ENCODE assay signal across 9 mouse cellular contexts in the genomic region with DNA sequence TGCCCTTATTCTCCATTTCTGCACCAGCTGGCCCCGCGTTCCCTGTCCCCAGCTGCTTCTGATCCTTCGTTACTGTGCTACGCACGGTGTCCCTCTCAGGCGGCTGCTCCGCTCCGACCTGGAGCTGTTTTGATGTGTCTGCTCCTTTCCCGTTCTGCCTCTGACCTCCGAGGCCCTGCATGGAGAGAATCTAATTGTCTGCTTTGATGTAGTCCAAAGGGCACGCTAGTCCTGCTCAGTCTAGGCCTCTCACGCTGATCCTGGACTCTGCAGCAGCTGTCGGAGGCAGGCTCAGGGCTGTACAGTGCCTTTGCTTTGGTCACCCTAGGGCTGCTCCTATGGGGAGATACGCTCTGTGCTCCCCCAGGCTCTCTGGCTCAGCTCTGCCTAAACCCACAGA. TPM values are rescaled to one million over a fixed set of nuclear protein-coding genes. Genes with fewer than 3 reads are reported as not detected.
A peak's percentile ranks its signal among the peaks of the same experiment; 100 is the strongest.
DNase-seq lines count a peak whose midpoint lies in the region; ATAC-seq and TF ChIP-seq lines count a peak whose summit lies in the region.
"Had no signal": no experiment of that assay in that cellular context is flagged by ENCODE, and none has a peak within 500 bp of the region (broad histone marks: within the 10 kb centered on the region; RNA-seq: fewer than 3 reads in every experiment).

No protein-coding gene starts in this region.

- ATAC-seq in heart, embryonic 12.5 days (ENCODE audit: insufficient number of reproducible peaks, low FRiP score), result no peak; the same call in 1 of the 2 replicates
- peak; percentile 82 for ATAC-seq in hindbrain, embryonic 12.5 days (ENCODE audit: low FRiP score)
- ATAC-seq in neural tube, embryonic 14.5 days (ENCODE audit: low read depth), result peak; percentile 45; the same call in 1 of the 2 replicates

- TF ChIP-seq CTCF in left cerebral cortex, adult 2 months (IDR thresholded peaks at IDR 0.05), result no peak

- no peak for DNase-seq in heart, postnatal 25 days (ENCODE audit: low spot score)
- peak; percentile 29 to 60 for DNase-seq in kidney, postnatal 4 days
- DNase-seq in left cerebral cortex, adult 2 months (ENCODE audit: extremely low spot score in 1 of 2, low spot score in 2 of 2), result no peak
- no peak for DNase-seq in adrenal gland, postnatal 36 days
- DNase-seq in gastrocnemius, adult 18-20 months (ENCODE audit: low spot score), result no peak
- DNase-seq: adrenal gland, adult 8-10 months had no signal

- H3K4me2 ChIP-seq in heart, embryonic 12.5 days, result no peak overlapping the region
- H3K4me2 ChIP-seq in hindbrain, embryonic 12.5 days (replicated peaks), result no peak overlapping the region
- H3K4me2 ChIP-seq in neural tube, embryonic 14.5 days (ENCODE audit: low read depth, low read length), result no peak overlapping the region

- no peak overlapping the region for H3K4me3 ChIP-seq in heart, embryonic 12.5 days
- H3K4me3 ChIP-seq in hindbrain, embryonic 12.5 days, result no peak overlapping the region
- no peak overlapping the region for H3K4me3 ChIP-seq in neural tube, embryonic 14.5 days (ENCODE audit: low read depth, low read length)
- H3K4me3 ChIP-seq in left cerebral cortex, adult 2 months, result no peak overlapping the region

- H3K9ac ChIP-seq in heart, embryonic 12.5 days, result peak overlapping the region; percentile 39
- H3K9ac ChIP-seq in hindbrain, embryonic 12.5 days, result 0 out of 2 replicates have a peak overlapping the region, but pooled peaks have one; percentile 13
- no peak overlapping the region for H3K9ac ChIP-seq in neural tube, embryonic 14.5 days (replicated peaks; ENCODE audit: low read depth, low read length)

- no peaks in the 10 kb centered on the region for H3K9me3 ChIP-seq in heart, embryonic 12.5 days (replicated peaks)
- no peaks in the 10 kb centered on the region for H3K9me3 ChIP-seq in hindbrain, embryonic 12.5 days (replicated peaks)
- H3K9me3 ChIP-seq in neural tube, embryonic 14.5 days (ENCODE audit: control insufficient read depth, low read length), result no peaks in the 10 kb centered on the region

- intact Hi-C loops in heart, postnatal 25 days (cut with DNase I), result no loop called here
- intact Hi-C loops in left cerebral cortex, adult 2 months (cut with DNase I), result no loop called here

- no peaks in the 10 kb centered on the region for H3K27me3 ChIP-seq in heart, embryonic 12.5 days (replicated peaks)
- H3K27me3 ChIP-seq in hindbrain, embryonic 12.5 days, result no peaks in the 10 kb centered on the region
- no peaks in the 10 kb centered on the region for H3K27me3 ChIP-seq in neural tube, embryonic 14.5 days (ENCODE audit: control insufficient read depth, insufficient read depth, low read length)

- peak overlapping the region; percentile 33 for H3K27ac ChIP-seq in heart, embryonic 12.5 days (ENCODE audit: poor library complexity, severe bottlenecking)
- H3K27ac ChIP-seq in hindbrain, embryonic 12.5 days, result peak overlapping the region; percentile 12; the same call in 1 of the 2 replicates
- no peak overlapping the region for H3K27ac ChIP-seq in neural tube, embryonic 14.5 days (ENCODE audit: low read depth, low read length)
- no peak overlapping the region; the same call in 1 of the 2 replicates for H3K27ac ChIP-seq in left cerebral cortex, adult 2 months

- peaks cover 24% of the 10 kb centered on the region; the same call in 1 of the 2 replicates for H3K36me3 ChIP-seq in heart, embryonic 12.5 days
- H3K36me3 ChIP-seq in hindbrain, embryonic 12.5 days, result peaks cover 10% of the 10 kb centered on the region; the same call in 1 of the 2 replicates
- 0 out of 2 replicates have a peak, but pooled peaks cover 5% of the 10 kb centered on the region for H3K36me3 ChIP-seq in neural tube, embryonic 14.5 days (ENCODE audit: control insufficient read depth, insufficient read depth, low read length)

- peaks cover 44% of the 10 kb centered on the region for H3K4me1 ChIP-seq in heart, embryonic 12.5 days (replicated peaks)
- peaks cover 11% of the 10 kb centered on the region for H3K4me1 ChIP-seq in hindbrain, embryonic 12.5 days
- no peaks in the 10 kb centered on the region for H3K4me1 ChIP-seq in neural tube, embryonic 14.5 days (ENCODE audit: control insufficient read depth, insufficient read depth, low read length)

- 57% methylated on average over 14 of the region's 14 CpGs for WGBS in heart, embryonic 12.5 days
- 29% methylated on average over 14 of the region's 14 CpGs for whole genome bisulfite sequencing in hindbrain, embryonic 12.5 days
- WGBS in neural tube, embryonic 14.5 days, result 37% methylated on average over 14 of the region's 14 CpGs

RNA-seq across cellular contexts. Expression of gene Elovl5, which starts 46.9 kb away (rescaled TPM):
- 84.9 and 86.5 TPM in 2 replicates for polyA plus RNA-seq in heart, embryonic 12.5 days (2016; fragmentation: Nextera tagmentation; extraction: Ambion mirVana)
- 10 to 100 TPM; 31.4 to 37.8 TPM for total RNA-seq in heart, postnatal 25 days (2021)
- polyA plus RNA-seq in hindbrain, embryonic 12.5 days (2016; fragmentation: Nextera tagmentation; extraction: Ambion mirVana), result 68.6 and 69.3 TPM in 2 replicates
- polyA plus RNA-seq in neural tube, embryonic 14.5 days (2014; fragmentation: Nextera tagmentation; extraction: Ambion mirVana), result 69.1 and 69.7 TPM in 2 replicates
- total RNA-seq in left cerebral cortex, adult 2 months (2021), result 10 to 100 TPM; 60.4 to 62.7 TPM
- 100 to 1,000 TPM; 613 to 759 TPM for total RNA-seq in adrenal gland, postnatal 36 days (2021)
- total RNA-seq in gastrocnemius, adult 18-20 months (2021), result 1 to 10 TPM; 5.9 to 9.3 TPM

Comparison
In these comparisons a context has a peak if more than half of its experiments do, and no peak if none do; other contexts are left out.
1. H3K27ac ChIP-seq: peak in heart, embryonic 12.5 days (single experiment) and hindbrain, embryonic 12.5 days (single experiment); none in neural tube, embryonic 14.5 days (single experiment) and left cerebral cortex, adult 2 months (single experiment).
2. DNase-seq: peak in kidney, postnatal 4 days (2 of 2); none in heart, postnatal 25 days (single experiment), left cerebral cortex, adult 2 months (0 of 2), adrenal gland, postnatal 36 days (0 of 2) and gastrocnemius, adult 18-20 months (single experiment).
3. RNA of gene Elovl5, which starts 46.9 kb away (total RNA-seq): 613 to 759 TPM in adrenal gland, postnatal 36 days; 60.4 to 62.7 TPM in left cerebral cortex, adult 2 months, 31.4 to 37.8 TPM in heart, postnatal 25 days and 5.9 to 9.3 TPM in gastrocnemius, adult 18-20 months; every median in the first group is over 4 times any median in the second.